Mouse (Mus musculus): ENCODE results near the gene 1700012B09Rik. TPM values are rescaled to one million over a fixed set of nuclear protein-coding genes. Genes with fewer than 3 reads are reported as not detected.
A peak's percentile ranks its signal among the peaks of the same experiment; 100 is the strongest.

1700012B09Rik gene
- total RNA-seq, 2 experiments from 2014 or later: not detected

DNA sequence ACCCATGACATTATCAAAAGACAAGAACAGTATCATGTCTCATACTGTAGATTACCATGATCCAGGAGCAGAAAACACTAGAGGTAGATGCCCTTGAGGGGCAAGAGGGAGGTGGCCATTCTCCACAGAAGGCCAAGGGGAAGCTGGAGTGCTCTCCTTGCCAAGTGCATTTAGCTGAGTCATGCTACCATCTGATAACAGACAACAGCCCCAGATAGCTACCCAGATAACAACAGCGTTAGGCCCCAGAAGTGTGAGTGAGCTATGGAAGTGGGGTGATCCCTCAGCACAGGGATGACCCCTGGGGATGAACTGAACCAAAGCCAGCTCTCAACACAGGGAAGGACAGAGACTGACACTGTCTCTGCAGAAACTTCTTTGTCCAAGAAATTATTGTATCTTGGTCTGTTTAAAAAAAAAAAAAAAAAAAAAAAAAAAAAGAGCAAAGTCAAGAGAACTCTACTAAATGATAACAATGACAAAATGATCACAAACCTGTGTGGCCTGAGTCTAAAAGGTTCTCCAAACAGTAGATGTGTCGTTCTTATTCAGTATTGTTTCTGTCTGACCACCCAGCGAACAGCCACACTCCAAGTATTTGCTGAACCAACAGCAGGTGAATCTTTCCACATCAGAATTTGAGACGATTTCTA is 31.2 kb downstream of the 1700012B09Rik start:
- intact Hi-C loops (cut with DNase I): no loop called here
- DNase-seq: no peak

DNA sequence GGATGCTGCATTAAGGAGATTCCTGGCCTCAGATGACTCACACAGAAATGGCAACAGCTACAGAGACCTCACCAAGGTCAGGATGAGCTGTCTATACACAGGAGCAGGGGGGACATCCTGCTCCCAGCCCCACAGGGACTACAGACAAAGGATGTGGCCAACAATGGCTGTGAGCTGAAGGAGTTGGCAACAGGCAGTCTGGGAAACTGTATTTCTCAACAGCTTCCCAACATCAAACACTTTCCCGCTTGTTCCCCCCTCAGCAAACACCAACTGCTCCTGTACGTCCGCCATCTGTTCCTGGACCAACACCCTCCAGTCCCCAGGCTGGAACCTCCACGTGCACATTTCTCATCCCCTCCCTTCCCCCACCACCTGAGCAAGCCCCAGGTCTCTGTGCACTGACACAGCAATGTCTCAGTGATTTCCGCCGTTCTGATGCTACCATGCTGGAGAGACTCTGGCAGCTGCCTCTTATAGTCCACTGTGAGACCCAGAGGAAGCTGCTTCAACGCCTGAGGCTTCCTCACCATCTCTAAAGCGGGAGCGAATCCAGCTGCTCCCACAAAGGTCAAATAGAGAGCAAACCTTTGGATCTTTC is 39.8 kb downstream of the 1700012B09Rik start:
- intact Hi-C loops (cut with DNase I): no loop called here
- peak; percentile 22 to 33 for DNase-seq

DNA sequence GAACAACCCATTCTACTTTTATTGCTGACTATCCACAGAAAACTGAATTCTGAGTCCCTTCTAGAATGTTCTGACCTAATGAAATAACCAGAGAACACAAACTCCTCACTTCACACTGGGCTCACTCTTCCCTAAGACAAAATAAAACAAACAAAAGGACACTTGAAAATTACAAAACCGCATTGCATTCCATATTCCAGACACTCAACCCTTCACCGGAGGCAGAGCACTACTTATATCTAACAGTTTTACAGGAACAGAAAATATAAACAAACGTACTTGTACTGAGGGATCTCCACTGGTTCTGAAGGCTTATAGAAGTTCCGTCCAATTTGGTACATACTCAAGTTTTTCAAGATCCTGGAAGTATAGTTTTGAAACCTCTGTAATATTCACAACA is 42.5 kb downstream of the 1700012B09Rik start:
- intact Hi-C loops (cut with DNase I): no loop called here
- no peak for DNase-seq

- intact Hi-C loops (cut with DNase I): no loop called here
- DNase-seq: no peak
These were observed 44.2 kb downstream of the 1700012B09Rik start for GRCm38 (mm10) chr9:14726629-14727028.

GRCm38 (mm10) chr9:14726005-14726404 is 44.8 kb downstream of the 1700012B09Rik start:
- intact Hi-C loops (cut with DNase I): no loop called here
- no peak for DNase-seq

DNA sequence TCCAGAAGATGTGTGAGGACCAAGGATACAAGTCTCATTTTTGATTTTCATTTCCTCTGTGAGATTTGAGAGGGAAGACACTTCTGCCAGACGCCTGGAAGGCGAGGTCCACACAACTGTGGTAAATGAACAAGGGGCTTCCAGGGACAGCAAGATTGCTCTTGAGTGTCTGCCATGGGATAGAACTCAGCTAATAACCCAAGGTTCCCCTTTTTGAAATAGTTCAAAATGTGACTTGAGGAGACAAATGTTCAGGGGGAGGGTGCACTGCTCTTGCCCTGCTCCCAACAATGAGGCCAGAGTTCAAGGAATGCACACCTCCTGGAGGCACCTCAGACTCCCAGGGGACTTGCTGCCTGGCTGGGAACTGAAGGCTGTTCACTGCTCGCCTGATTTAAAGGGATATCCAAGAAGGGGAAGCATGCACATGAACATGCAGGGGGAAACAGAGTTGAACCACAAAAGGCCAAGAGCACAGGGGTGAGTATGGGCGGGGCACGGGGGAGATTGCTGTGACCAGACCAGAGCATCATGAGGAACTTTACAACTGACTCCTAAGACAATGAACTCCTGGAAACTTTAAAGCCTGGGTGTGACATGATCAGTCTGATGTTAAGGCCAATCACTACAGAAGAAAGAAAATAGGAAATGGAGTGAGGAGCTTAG is 45.9 kb downstream of the 1700012B09Rik start:
- intact Hi-C loops (cut with DNase I): no loop called here
- DNase-seq: no peak

GRCm38 (mm10) chr9:14721610-14722009 is 49.2 kb downstream of the 1700012B09Rik start:
- intact Hi-C loops (cut with DNase I): no loop called here
- DNase-seq: no peak

DNA sequence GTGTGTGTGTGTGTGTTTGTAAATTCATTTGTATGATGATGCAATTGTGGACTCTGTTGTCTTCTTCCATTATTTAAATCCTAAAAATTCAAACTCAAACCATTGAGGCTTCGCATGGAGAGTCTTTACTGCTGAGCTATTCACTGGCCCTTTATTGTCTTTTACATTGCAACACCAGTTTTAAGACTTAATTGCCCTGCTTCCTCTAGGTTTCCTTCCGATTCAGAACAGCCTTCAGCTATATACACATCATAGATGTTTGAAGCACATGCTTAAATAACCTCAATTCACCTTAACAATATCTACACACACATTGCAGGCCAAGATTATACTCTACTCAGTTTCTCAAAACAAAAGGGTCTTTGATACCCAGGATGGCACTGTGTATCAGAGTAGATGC is 50.4 kb downstream of the 1700012B09Rik start:
- DNase-seq: no peak
- intact Hi-C loops (cut with DNase I): no loop called here

GRCm38 (mm10) chr9:14718332-14718691 is 52.5 kb downstream of the 1700012B09Rik start:
- intact Hi-C loops (cut with DNase I): no loop called here
- DNase-seq: no peak

DNA sequence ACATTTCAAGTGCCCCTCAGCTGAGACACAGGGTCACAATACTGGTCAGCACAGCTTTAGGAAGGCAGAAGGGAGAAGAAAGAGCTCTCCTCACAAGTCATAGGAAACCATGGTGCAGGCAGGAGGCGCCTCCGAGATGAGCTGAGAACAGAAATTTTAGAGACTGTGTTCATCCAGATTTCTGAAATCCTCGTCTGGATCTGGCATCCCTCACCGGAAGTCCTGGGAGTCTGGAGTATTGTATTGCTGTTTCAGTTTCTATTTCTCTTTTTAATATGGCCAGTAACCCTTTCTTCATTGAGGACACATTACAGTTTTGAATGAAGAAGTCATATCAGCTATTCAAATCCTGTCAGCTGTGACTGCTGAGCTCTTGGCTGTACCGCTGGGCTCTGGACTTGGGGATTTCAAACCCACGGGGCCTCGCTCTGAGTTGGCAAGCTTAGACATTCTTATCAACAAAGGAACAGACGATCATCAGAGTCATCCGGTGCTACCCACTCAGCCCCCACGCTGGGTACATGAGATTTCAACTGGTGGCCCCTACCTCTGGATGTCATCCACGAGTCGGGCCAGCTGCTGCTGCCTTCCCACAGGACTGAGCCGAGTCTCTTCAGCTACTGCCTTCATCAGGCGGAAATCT is 53.0 kb downstream of the 1700012B09Rik start:
- intact Hi-C loops (cut with DNase I): no loop called here
- DNase-seq: peak; percentile 40 to 63

DNA sequence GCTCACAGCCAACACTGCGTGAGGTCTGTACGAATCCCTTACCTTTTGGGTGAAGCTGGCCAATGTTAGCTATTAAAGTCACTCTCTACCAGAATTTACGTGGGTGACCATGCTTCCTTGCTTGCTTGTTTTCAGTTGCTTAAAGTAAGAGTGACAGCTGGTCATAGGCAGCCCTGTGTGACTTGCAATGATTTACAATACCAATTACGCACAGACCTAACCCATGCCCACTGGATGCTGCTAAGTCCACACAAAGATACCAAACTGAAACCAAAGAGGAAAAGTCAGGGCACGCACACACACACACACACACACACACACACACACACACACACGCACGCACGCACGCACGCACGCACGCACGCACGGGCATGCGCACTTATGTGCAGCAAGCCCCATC is 55.6 kb downstream of the 1700012B09Rik start:
- intact Hi-C loops (cut with DNase I): no loop called here
- DNase-seq: no peak

DNA sequence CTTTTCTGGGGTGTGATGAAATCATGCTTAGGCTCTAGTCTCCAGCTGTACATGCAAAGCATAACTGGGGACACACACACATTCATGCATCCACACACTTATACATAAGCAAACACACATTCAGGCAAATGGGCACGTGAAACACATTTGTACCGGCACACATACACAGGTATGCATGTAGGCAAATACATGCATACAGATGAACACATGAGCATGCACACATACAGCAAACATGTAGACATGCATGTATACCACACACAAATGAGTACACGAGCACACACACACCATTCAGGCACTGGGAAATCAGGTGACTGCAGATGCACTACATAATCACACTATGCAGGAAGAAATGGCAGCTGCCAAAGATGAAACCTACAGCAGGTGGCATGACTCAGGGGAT is 59.9 kb downstream of the 1700012B09Rik start:
- DNase-seq: no peak
- intact Hi-C loops (cut with DNase I): no loop called here

Other genes with a start within 250 kb of the 1700012B09Rik start
- 10 to 100 TPM; 62.2 to 65.4 TPM for gene Amotl1, start 126.0 kb downstream of the 1700012B09Rik start, total RNA-seq (2021)
- gene Piwil4, start 30.3 kb downstream of the 1700012B09Rik start, total RNA-seq (2021): not detected
- gene Fut4, start 18.6 kb downstream of the 1700012B09Rik start, total RNA-seq (2021): 1 to 10 TPM in 1 of 2 experiments, under 1 TPM in 1; 0.69 to 1.1 TPM
- 10 to 100 TPM; 13.4 to 16.1 TPM for gene Mre11a, start 13.6 kb upstream of the 1700012B09Rik start, total RNA-seq (2021)
- 1 to 10 TPM; 7.7 to 8.2 TPM for gene Ankrd49, start 13.8 kb upstream of the 1700012B09Rik start, total RNA-seq (2021)
- gene Gpr83, start 89.2 kb upstream of the 1700012B09Rik start, total RNA-seq (2021): under 1 TPM in 1 of 2 experiments, not detected in 1; 0.07 TPM
- gene Izumo1r, start 132.9 kb upstream of the 1700012B09Rik start, total RNA-seq (2021): not detected

Measured in heart, postnatal 10 days (tissue).